Mouse (Mus musculus): ENCODE results near the gene Khdrbs1.

DNA sequence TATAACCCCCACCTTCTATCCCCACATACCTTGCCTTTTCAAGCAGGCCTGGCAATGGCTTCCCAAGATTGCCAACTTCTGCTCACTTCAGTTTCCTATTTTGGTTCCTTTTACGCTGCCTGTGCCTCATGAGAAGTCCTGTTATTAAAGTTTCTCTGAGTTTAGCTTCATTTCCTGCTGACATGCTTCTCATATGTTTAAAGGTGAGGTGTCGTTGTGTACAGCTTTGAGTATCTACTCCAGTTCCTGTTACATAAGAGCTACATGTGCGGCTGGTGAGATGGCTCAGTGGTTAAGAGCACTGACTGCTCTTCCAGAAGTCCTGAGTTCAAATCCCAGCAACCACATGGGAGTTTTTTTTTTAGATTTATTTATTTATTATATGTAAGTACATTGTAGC, 23.2 kb upstream of the Khdrbs1 start:
- TF ChIP-seq RCOR1 (conservative IDR thresholded peaks at IDR 0.05; ENCODE audit: low read depth, low read length): no peak
- no peak for TF ChIP-seq HCFC1 (IDR thresholded peaks at IDR 0.05; ENCODE audit: low read depth, low read length)
- no peak for TF ChIP-seq ZC3H11A (IDR thresholded peaks at IDR 0.05; ENCODE audit: low read depth, low read length)
- no peak for TF ChIP-seq POLR2A (IDR thresholded peaks at IDR 0.05; ENCODE audit: low read depth, low read length)
- no peak for TF ChIP-seq USF1 (IDR thresholded peaks at IDR 0.05; ENCODE audit: low read depth, low read length)
- no peak for TF ChIP-seq POLR2AphosphoS2 (IDR thresholded peaks at IDR 0.05; ENCODE audit: low read depth, low read length)
- no peak for TF ChIP-seq CTCF (conservative IDR thresholded peaks at IDR 0.05 in 1 of 2, IDR thresholded peaks at IDR 0.05 in 1 of 2; ENCODE audit: low read depth in 2 of 2, low read length in 2 of 2)

Measured in CH12.LX (cell line).